Mouse (Mus musculus) neural tube, embryonic 10.5 days (tissue): ENCODE measurements at regions not wholly inside any gene's neighbourhood (a gene's known extent, or its start where the extent isn't known, plus 50 kb on each side); places are given as distances from the start of the nearest gene placed in this dataset.

Source experiments
- DNase-seq: peaks from one replicate; pipeline ENCODE4 v3.0.0-alpha.2; 2017; ENCODE audit warnings: low spot score; ENCODE audit errors: extremely low spot score

- peak; percentile 24 for DNase-seq
Observed at GRCm38 (mm10) chr9:41697611-41698467, 426.3 kb downstream of the Sorl1 start.

DNA sequence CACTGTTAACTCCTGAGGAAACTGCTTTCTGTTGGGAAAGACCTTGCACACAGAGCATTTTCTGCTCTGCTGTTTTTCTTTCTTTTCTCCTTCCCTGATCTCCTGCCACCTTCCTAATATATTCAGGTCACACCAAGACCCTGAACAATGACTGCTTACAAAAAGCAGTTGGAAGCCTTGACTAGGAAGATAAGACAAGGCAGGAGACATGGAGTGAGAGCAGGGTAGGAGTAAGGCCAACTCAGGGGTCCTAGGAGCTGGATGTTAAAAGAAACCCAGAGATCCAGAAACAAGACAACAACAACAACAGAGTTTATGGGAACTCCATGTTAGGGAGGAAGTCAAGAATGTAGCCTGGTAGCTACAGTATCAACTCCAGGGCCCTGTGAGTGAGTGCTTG, 426.9 kb downstream of the Sorl1 start:
- no peak for DNase-seq

- no peak for DNase-seq
Observed at GRCm38 (mm10) chr9:41682911-41683310, 441.2 kb downstream of the Sorl1 start.

- DNase-seq: no peak
Observed at GRCm38 (mm10) chr9:41675656-41676055, 448.4 kb downstream of the Sorl1 start.

GRCm38 (mm10) chr9:41672958-41673357, 451.1 kb downstream of the Sorl1 start:
- no peak for DNase-seq

GRCm38 (mm10) chr9:41668741-41669140, 455.4 kb downstream of the Sorl1 start:
- DNase-seq: no peak

DNA sequence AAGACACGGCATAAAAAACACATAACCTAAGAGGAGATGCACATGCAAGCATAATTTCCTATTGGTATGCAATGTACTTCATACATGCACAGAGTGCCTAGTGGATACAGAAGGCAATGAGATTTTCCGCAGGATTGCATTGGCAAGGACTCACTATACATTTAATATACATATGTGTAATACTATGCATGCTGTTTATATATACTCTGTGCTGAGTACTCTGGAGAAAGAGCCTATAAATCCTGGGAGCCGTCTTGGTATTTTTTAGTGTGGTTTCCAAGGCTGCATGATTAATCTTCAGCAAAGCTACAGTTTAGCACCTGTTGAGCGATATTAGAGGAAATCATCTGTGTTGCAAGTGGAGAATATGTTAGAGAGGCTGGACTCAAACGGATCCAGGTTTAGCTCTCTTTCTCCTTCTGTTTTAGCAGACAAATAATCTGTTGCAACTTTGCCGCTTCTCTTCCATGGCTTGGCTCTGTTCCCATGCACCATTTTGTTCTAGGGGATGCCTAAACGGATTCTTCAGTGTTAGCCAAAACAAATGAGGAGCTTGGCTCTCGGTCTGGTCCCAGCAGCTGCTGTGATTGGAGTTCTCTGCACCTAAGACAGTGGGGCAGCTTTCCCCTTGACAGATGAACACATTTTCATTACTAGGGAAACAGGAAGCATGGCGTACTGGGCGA, 459.0 kb downstream of the Sorl1 start:
- no peak for DNase-seq

DNA sequence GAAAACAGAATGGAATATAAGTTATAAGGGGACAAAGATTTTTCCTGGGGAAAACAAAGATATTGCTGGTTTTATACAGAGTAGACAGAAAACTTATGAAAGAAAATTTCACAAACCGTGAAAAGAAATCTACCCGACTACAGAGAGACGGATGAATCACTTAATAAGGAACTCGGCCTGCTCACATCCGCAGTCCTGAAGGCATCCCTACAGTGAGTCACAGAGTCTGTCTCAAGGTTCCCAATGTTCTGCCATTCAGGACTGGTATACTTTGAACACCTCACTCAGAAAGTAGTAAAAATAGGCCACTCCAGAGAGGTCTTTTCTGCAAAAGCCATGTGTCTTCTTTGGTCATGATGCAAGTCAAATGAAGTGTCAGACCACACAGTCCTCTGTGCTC, 463.5 kb downstream of the Sorl1 start:
- DNase-seq: no peak

DNA sequence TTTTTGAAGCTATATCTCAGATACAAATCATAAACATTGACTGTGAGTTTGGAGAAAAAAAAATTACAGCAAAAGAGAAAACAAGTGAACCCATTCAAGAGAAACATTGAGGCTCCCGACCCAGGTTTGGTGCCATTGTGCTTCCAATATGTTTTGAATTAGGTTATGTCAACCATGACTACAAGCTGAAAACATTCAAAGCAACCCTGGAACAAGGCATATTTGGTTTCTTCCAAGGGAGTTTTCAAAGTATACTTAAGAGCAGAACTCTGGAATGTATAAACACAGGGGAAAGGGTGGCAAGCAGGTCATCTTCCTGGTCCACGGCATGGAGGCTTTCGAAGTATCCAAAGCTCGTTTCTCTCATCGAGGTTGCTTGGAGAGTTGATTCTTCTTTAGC, 464.1 kb downstream of the Sorl1 start:
- DNase-seq: no peak

DNA sequence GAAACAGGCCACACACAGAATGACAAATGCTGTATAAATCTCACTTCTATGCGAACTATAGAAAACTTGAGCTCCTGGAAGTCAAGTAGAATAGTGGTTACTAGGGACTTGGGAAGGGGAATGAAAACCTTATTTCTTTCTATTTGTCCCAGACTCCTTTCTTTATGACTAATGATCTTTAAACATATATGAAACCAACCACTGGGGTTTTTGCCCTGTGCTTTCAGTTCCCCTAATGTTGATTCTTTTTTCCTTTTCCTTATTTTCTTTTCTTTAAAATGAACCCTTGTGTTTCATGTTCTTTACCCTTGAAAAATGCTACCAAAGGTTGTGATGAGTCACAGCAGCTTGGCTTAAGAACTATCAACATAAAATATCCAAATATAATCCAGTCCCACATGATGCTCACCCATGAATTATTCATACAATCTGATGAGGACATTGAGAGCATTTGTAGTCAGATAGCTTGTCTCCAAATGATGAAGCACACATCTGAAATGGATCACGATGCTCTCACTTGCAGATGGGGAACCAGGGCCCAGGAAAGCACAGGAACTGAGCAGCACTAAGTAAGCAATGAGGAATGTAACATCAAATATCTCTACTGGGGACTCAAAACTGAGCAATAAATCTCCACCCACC, 470.2 kb upstream of the Ubash3b start:
- DNase-seq: no peak

- no peak for DNase-seq
Observed at GRCm38 (mm10) chr9:41621341-41621740, 459.8 kb upstream of the Ubash3b start.

- no peak for DNase-seq
Observed at GRCm38 (mm10) chr9:41614002-41614401, 452.5 kb upstream of the Ubash3b start.

DNA sequence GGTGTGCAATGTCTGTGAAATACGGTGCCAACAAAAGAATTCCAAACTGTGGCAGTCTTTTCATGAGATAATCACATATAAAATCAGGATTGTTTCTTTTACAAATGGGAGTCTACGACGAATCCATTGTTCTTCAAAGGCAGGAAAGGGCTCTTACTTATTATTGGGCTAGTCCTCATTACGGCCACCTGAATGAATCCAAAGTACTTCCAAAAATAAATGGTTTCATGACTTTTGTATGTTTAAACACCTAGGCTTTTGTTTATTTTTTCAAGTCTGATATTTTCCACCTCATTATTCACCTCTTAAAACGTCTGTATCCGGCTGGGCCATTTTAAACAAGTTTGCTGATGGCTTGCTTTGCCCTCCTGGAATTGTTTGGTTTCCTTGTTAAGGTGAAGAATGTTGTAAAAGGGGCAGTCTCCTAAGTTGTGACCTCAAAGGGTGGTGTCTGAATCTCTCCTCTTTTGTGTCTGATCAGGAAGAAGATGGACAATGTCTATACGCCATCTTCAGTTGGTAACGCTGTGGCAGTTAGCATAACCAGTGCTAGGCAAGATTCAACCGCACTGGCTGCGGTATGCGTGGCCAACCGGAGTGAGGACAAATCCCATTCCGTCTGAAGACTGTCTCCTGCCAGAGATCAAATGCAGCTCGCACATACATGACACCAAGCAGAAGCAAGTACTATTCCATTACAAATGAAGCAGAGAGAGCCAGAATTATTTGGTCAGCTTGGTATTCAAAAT, 451.5 kb upstream of the Ubash3b start:
- no peak for DNase-seq

DNA sequence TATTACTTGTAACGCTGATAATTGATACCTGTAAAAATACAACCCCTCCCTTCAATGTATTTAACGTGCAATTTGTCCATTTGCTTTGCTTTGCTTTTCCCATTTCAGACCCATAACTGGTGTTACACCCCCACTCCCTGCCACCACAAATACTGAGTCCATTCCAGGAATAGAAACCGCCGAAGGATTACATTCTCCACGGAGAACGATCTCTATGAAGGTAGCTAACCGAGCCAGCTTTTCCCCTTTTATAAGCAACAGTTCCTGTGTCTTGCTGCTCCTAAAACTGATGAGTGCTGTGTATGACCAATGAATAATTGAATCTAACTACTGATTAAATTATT, 450.9 kb upstream of the Ubash3b start:
- no peak for DNase-seq

DNA sequence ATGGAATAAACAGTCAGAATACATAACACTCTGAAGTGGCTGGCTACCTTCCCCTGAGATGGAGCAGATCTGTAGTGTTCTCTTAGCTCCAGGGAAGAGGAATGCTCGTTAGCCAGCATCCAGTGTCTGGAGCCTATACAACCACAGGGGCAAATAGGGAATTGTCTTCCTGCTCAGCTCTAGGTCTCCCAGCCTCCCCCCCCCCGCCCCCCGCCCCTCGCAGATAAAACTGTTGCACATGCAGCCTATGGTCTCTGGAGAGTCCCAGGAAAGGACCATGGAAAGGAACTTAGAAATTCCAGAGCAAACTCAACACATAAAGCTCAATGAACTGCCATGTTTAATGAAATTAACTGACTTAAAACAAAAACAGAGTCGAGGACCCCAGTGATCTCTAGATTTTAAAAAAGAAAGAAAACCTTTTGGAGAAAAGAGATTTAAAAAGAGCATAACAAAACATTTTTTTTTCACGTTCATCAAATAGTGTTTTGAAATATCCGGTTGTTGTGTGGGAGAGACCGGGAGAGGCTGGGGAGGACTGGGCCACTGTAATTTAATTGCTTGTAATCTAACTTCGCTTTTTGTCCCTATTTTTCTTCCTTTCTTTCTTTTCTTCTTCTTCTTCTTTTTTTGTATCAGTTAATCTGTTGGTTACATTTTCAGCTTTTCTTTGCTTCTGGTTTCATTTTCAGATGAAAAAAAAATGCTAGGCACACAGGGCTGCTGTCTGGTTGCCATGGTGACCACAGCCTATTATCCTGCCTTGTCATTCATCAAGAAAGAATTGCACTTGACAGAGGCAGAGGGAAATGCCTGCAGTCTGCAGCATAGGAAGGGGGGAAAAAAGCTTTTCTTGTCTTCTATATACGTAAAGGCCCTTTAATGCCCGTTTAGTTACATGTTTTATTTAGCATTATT, 450.3 kb upstream of the Ubash3b start:
- peak; percentile 76 for DNase-seq

DNA sequence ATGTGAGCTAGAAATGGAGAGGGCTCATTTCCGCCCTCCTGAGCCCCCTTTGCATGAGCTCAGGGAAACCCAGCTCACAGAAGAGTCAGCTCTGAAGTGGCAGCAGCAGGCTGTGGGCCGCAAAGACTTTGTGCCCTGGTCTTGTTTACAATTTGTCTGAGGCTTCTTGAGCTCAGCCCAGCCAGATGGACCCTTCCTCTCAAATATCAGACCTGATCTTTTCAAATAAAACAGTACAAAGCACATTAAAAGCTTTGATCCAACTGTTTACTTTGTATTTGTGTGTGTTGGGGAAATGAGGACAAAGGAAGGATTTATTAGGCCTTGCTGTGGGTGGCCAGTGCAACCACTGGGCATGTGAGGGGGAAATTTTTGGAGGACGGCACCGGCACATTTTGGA, 448.9 kb upstream of the Ubash3b start:
- no peak for DNase-seq

DNA sequence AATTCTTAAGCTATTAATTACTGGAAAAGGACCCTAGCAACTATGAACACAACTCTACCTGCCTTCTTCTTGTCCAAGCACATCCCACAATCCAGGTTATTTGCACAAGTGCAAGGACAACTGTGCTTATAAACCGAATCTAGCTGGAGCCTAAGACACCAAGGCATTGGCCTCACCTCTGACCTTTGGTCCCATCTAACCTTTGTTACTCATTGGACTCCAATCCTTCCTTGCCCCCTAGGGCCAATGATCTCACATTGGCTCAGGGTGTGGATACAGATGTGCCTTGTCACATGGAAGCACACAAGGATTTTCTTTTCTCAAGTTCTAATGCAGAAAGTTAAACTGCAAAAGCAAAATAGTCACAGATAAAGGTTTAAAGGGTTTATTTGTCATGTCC, 444.6 kb upstream of the Ubash3b start:
- no peak for DNase-seq

DNA sequence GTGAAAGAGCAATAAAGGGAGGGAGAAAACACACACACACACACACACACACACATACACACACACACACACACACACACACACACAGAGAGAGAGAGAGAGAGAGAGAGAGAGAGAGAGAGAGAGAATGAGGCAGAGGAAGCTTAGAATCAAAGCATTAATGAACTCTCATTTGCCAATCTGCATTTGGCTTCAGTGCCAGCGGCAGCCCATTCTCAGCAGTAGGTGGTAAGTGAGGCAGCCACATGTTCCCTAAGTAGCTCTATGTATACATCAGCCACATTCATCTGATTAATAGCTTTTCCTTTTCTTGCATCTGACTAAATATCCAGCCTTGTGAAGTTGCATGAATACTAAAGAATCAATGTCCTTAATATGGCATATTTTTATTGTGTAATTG, 443.4 kb upstream of the Ubash3b start:
- no peak for DNase-seq

DNA sequence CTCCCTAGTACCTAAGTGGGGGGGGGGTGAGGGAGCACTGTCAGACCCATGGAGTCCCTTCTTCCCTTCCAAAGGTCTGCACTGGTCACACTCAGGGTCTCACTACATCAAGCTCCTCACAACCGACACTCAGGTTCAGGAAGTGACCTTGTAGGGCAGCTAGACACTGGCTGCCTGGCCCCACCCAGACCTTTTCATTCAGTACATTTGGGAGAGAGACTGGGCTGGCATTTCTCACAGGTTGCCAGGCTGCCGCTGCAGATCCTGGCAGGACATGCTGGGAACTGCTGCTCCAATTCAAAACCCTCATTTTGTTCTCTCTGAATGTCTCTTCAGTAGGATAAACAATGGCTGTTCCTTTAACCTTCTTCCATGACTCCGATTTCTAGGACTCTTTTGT, 439.3 kb upstream of the Ubash3b start:
- no peak for DNase-seq

DNA sequence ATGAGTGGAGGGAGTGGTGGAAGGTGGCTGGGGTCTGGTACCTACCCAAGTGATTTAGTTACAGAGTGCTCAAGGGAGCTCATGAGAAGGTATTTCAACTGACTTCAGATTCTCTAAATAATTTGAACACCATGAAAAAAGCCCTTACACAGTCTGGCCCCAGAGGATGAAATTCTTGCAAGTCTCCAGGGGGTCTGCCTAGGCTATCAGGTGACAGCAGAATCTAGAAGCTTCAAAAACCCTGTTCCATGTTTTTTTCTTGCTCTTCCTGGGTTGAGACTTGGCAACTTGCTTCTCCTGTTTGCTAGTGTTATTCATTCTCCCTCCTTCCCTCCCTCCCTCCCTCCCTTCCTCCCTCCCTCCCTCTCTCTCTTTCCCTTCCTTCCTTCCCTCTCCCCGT, 438.4 kb upstream of the Ubash3b start:
- no peak for DNase-seq

DNA sequence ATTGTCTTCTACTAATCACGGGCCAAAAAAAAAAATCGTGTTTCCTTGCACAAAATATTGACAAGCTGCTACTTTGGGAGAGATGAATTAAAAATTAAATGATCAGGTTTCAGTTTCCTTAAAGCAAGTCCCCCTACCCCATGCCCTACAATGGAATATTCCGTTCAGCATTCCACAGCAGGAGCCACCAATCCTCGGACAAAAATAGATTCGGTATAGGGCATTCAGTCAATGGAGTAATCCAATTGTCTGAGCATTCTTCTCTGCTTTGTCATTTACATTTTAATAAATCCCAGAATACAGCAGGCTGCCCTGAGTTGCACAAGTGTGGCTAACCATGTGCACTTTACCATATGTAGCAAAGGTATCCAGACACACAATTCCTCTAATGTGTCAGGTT, 434.3 kb upstream of the Ubash3b start:
- DNase-seq: no peak
